Mouse (Mus musculus) WW6 (cell line): ENCODE measurements at regions not wholly inside any gene's neighbourhood (a gene's known extent, or its start where the extent isn't known, plus 50 kb on each side); places are given as distances from the start of the nearest gene placed in this dataset.
"Not testable (repeated sequence)": the region's sequence is repeated elsewhere in the genome, so short reads cannot be mapped to it uniquely, and the experiment has no call there.

Experiments
- DNase-seq: peaks from one replicate; pipeline ENCODE4 v3.0.0-alpha.2; 2013; ENCODE audit warnings: low read depth, low spot score

- no peak for DNase-seq
These were observed 276.7 kb downstream of the Cyp26b1 start for GRCm38 (mm10) chr6:84317026-84317425.

- DNase-seq: no peak
These were observed 278.4 kb downstream of the Cyp26b1 start for GRCm38 (mm10) chr6:84315175-84315912.

- DNase-seq: no peak
These were observed 279.9 kb downstream of the Cyp26b1 start for GRCm38 (mm10) chr6:84313797-84314196.

- DNase-seq: no peak
These were observed 283.0 kb downstream of the Cyp26b1 start for GRCm38 (mm10) chr6:84310635-84311241.

- DNase-seq: no peak
These were observed 286.2 kb downstream of the Cyp26b1 start for GRCm38 (mm10) chr6:84307556-84307955.

- DNase-seq: no peak
These were observed 287.1 kb downstream of the Cyp26b1 start for GRCm38 (mm10) chr6:84306585-84306984.

GRCm38 (mm10) chr6:84305093-84305492 is 288.6 kb downstream of the Cyp26b1 start:
- no peak for DNase-seq

GRCm38 (mm10) chr6:84302916-84303315 is 290.8 kb downstream of the Cyp26b1 start:
- DNase-seq: not testable (repeated sequence)

GRCm38 (mm10) chr6:84299936-84300335 is 291.5 kb downstream of the Dysf start:
- no peak for DNase-seq

- DNase-seq: no peak
These were observed 290.8 kb downstream of the Dysf start for GRCm38 (mm10) chr6:84299146-84299545.

GRCm38 (mm10) chr6:84273907-84274306 is 265.5 kb downstream of the Dysf start:
- not testable (repeated sequence) for DNase-seq

- DNase-seq: no peak
These were observed 264.3 kb downstream of the Dysf start for GRCm38 (mm10) chr6:84272520-84273311.

GRCm38 (mm10) chr6:84271966-84272365 is 263.6 kb downstream of the Dysf start:
- DNase-seq: no peak

- no peak for DNase-seq
These were observed 263.1 kb downstream of the Dysf start for GRCm38 (mm10) chr6:84271441-84271840.

- no peak for DNase-seq
These were observed 262.3 kb downstream of the Dysf start for GRCm38 (mm10) chr6:84270518-84271165.

GRCm38 (mm10) chr6:84269478-84269877 is 261.1 kb downstream of the Dysf start:
- DNase-seq: no peak

GRCm38 (mm10) chr6:84269023-84269422 is 260.6 kb downstream of the Dysf start:
- DNase-seq: no peak

- no peak for DNase-seq
These were observed 259.7 kb downstream of the Dysf start for GRCm38 (mm10) chr6:84268111-84268510.

GRCm38 (mm10) chr6:84267526-84267925 is 259.1 kb downstream of the Dysf start:
- DNase-seq: no peak

GRCm38 (mm10) chr6:84266736-84267135 is 258.3 kb downstream of the Dysf start:
- DNase-seq: no peak

- DNase-seq: no peak
These were observed 256.3 kb downstream of the Dysf start for GRCm38 (mm10) chr6:84264681-84265080.

GRCm38 (mm10) chr6:84263686-84264085 is 255.3 kb downstream of the Dysf start:
- no peak for DNase-seq
